Mouse (Mus musculus) gastrocnemius, adult 2 months (tissue): ENCODE measurements around the gene Phb. TPM values are rescaled to one million over a fixed set of nuclear protein-coding genes. Genes with fewer than 3 reads are reported as not detected.

Experiments
- DNase-seq: peaks from one replicate; pipeline ENCODE4 v3.0.0; 2022
- H3K27ac ChIP-seq: fragments of 200-600 bp; 2 replicates; pipeline ENCODE4 v1.8.1; 2022; ENCODE audit warnings: mild to moderate bottlenecking
- H3K4me3 ChIP-seq: fragments of 200-600 bp; 2 replicates; pipeline ENCODE4 v1.8.1; 2022; ENCODE audit warnings: mild to moderate bottlenecking, moderate library complexity
- CTCF ChIP-seq: fragments of 200-600 bp; IDR thresholded peaks from 2 replicates; pipeline ENCODE4 v1.8.1; 2022; ENCODE audit warnings: antibody characterized with exemption, mild to moderate bottlenecking, moderate library complexity
- intact Hi-C: fragments of 180-260 bp; cut with DNase I; formaldehyde crosslinking; loops from one replicate; pipeline ENCODE4 v1.15.1; 2025
- total RNA-seq, 2 experiments: library from RNA; stranded (reverse); gene quantifications; 2 replicates each; pipeline ENCODE4 v1.2.3; 2021

The Phb gene
- total RNA-seq, 2 experiments from 2014 or later: 162 to 201 TPM

DNA sequence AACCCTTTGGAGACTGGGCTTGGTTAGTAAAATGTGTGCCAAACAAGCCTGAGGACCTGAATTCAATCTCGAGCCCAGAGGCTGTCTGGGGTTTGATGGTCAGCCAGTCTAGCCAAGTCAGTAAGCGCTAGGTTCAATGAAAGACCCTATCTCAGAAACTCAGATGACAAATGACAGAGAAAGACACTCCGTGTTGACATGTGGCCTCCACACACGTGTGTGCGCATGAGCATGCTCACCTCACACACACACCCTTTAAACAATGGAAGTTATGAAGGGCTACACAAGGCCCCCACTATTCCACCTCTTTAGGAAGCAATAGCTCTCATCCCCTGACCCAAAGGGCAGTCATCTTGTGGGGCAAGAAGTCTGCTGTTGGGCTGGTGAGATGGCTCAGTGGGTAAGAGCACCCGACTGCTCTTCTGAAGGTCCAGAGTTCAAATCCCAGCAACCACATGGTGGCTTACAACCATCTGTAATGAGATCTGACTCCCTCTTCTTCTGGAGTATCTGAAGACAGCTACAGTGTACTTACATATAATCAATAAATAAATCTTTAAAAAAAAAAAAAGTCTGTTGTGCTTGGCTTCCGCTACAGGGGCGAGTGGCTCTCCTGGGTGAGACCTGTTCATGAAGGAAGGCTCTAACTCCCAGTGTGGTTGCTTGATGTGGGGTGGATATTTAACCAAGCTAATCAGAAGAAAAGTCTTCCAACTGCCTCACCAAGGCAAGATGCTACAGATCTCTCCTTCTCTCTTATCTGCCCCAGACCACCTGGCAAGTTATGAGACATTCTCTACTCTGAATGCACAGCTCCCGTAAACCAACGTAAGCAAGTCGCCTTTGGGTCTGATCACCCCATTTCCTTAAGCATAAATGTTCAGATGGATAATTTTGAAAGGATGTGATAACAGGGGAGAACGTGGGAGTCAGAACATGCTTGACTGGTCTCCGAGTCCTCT lies 34.3 kb downstream of the Phb start:
- Histone ChIP-seq H3K4me3 (no peak overlapping the region), H3K27ac (no peak overlapping the region)
- intact Hi-C loops: no loop called here
- no peak for TF ChIP-seq CTCF
- no peak for DNase-seq

DNA sequence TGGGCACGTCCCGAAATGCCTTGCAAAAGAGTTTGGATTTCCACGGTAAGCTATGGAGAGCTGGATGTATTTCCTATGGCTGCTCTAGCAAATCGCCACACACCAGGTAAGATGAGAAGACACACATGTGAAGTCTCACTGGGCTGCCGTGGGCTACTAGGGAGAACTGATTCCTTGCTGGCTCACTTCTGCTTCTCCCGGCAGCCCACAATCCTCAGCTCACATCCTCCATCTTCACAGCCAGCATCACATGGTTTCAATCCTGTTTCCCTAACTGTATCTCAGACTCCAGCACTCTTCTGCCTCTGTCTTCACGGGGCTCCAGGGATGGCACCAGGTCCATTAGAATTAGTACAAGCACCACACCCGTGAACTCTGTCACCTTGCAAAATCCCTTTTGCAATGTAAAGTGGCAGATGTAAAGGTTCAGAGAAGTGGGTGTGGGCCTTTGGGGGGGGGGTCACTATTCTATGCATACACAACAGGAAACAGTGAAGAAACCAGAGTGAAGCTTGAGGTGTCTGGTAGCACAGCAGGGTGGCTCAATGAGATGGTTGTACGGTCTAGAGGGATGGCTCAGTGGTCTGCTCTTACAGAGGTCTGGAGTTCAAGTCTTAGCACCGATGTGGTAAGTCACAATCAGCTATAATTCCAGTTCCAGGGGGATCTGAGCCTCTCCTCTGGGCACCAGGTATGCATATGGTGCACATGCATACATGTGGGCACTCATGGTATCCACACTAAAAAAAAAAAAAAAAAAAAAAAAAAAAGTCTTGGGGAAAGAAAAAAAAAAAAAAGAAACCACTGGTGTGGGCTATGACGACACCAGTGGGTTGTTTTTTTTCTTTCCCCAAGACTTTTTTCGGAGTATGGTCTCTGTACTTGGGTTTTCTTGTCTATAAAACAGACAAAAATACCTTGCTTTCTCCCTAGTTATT lies 37.5 kb downstream of the Phb start:
- H3K27ac ChIP-seq: no peak overlapping the region
- intact Hi-C loops: no loop called here
- H3K4me3 ChIP-seq: no peak overlapping the region
- no peak for TF ChIP-seq CTCF
- no peak for DNase-seq

DNA sequence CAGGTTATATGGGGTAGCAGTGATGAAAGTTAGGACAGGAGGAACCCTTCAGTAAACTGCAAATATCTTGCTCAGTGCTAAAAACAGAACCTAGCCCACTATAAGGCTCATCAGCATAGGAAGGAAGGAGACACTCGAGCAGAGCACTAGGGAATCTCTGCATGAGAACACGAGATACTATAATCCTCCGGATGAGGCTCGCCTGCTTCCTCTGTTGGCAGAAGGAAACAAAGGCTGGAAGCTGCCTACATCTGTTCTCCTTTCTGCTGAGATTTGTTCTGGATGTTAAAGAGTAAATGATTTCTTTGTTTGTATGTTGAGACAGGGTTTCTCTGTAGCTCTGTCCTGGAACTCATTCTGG lies 38.2 kb downstream of the Phb start:
- no peak overlapping the region for H3K27ac ChIP-seq
- intact Hi-C loops: no loop called here
- no peak for TF ChIP-seq CTCF

DNA sequence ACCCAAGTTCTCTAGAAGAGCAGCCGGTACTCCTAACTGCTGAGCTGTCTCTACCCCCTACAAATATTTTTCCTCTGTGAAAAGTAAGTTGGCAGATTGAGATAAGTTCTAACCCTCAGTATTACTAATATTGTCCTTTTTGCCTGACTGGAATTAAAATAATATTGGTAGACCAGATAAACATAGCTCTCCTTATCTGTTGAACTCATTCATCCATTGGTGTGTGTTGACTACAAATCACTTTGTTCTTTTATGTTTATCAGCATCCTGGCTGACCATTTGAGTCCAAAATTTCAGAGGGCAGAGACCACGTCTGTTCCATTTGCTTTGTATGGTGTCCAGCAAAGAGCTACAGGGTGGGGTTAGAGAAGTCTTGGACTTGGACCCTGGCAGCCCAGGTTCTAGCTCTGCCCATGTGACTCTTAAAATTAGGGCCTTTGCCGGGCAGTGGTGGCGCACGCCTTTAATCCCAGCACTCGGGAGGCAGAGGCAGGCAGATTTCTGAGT lies 42.8 kb downstream of the Phb start:
- no peak overlapping the region for H3K27ac ChIP-seq
- intact Hi-C loops: loop anchor here (2.0 kb wide), 1 partner anchor 19 kb away; no protein-coding TSS in a partner anchor
- TF ChIP-seq CTCF: no peak
- no peak for DNase-seq
- H3K4me3 ChIP-seq: no peak overlapping the region

More for the DNA sequence above, 38.2 kb downstream of the Phb start:
- no peak for DNase-seq
- no peak overlapping the region for H3K4me3 ChIP-seq

DNA sequence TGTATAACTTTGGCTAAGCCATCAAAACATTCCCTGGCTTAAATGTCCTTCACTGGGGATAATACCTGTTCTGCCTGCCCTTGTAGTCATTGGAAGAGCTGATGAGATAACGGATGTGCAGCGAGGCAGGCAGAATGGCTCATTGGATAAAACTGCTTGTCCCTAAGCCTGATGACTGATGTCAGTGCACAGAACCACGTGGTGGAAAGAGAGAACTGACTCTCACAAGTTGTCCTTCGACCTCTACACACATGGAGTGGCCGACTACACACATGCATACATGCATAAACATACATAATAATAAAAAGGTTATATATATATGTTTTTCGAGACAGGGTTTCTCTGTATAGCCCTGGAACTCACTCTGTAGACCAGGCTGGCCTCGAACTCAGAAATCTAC lies 43.7 kb downstream of the Phb start:
- no peak for TF ChIP-seq CTCF
- H3K4me3 ChIP-seq: no peak overlapping the region
- DNase-seq: no peak
- no peak overlapping the region for H3K27ac ChIP-seq
- intact Hi-C loops: loop anchor here (2.0 kb wide), 1 partner anchor 20 kb away; no protein-coding TSS in a partner anchor

DNA sequence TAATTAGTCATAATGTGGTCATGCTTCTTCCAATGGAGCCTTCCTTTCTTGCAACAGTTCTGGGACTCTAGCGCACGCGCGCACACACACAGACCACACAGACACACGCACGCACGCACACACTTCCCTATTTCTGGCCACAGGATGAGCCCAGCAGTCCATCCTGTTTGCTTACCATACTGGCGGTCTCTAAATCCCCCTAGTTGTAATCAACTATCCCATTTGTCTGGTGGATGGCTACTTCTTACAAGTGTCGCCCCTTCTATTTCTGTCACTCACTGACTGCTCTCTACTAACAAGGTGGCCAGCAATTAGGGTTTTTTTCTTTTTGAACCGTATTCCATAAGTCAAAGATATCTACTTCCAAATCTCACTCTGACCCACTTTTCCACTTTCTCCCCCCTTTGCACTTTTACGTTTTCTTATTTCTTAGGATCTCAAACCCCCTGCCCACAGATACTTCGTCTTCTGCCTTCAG lies 45.4 kb downstream of the Phb start:
- peak; percentile 38 for DNase-seq
- intact Hi-C loops: no loop called here

DNA sequence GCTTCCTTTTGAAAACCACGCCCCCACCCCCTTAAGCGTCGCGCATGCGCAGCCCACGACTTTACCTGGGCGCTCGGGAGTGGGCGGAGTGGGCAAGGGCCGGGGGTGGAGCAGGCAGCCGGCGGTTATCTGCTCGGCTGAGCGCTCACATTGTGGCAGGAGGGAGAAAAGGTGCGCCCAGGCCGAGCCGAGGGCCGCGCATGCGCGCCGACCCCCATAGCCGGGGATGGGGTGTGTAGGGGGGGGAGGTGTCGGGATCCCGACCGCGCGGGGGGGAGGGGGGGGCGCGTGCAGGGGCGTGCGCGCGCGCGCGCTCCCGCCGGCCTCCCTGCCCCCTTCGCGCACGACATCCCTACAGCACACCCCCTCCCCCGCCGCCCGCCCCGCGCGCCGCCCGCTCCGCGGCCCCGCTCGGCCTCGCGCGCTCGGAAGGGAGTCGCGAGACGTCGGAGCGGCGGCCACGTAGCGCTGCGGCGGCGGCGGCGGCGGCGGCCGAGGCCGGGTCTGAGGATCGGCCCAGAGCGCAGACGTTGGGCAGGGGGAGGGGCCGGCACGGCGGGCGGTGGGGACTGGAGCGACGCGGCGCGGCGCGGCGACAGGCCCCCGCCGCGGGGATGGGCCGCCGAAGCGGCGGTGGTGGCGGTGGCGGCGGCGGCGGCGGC lies 45.9 kb downstream of the Phb start, which contains the start of gene Zfp652:
Gene Zfp652, plus strand, starts transcription at position 111 of the 662 bp plus-strand sequence.
- TF ChIP-seq CTCF: no peak
- peak; percentile 89 for DNase-seq
- Histone ChIP-seq H3K27ac (peak within 1 kb of the TSS; percentile 94), H3K4me3 (peak within 1 kb of the TSS; percentile 84)
- intact Hi-C loops: no loop called here

More for the DNA sequence above, 45.4 kb downstream of the Phb start:
- no peak for TF ChIP-seq CTCF
- H3K4me3 ChIP-seq: peak overlapping the region; percentile 84
- H3K27ac ChIP-seq: peak overlapping the region; percentile 94

DNA sequence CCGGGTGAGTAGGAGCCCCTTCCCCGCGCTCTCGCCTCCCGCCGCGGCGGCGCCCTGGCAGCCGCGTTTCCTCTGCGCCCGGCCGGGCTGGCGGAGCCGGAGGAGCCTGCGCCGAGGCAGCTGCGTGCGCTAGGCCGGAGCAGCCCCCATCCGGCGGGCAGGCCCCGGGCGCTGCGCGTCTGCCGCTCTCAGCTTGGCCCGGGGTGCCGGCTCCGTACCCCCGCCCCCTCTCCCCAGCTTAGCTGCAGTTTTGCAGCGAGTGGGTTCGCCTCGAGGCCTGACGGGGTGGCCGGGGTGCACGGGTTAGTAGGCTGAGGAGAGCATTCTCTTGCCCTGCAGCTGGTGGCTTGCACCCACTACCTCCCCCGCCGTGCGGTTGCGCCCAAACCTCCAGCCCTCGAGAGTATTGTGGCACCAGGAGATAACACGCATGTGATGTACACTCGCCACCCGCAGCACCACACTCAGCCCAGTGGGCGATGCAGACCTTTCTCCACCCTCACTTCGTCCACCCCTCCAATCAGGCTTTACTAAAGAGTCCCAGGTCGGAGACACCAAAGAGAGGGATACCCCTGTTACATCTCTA lies 46.6 kb downstream of the Phb start:
- peak; percentile 72 for DNase-seq
- Histone ChIP-seq H3K4me3 (peak overlapping the region; percentile 84), H3K27ac (peak overlapping the region; percentile 94)
- intact Hi-C loops: no loop called here
- no peak for TF ChIP-seq CTCF

DNA sequence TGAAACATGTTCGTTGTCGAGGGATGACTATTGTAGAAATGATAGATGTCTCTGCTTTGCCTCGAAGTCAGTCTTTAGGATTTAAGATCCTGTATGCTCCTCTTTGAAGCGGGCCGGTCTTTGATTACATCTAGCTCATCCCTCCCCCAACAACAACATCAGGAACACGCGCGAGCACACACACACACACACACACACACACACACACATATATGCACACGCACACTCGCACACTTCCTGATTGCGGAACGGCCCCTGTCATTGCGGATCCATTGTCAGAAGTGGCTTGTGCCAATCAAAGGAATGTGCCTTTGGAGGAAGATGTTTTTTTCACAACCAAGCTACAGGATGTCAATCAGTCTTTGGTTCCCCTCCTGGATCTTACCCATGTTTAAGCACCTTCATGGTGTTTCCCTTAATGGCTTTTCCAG lies 47.1 kb downstream of the Phb start:
- H3K27ac ChIP-seq: peak overlapping the region; percentile 94
- DNase-seq: no peak
- H3K4me3 ChIP-seq: peak overlapping the region; percentile 84
- no peak for TF ChIP-seq CTCF
- intact Hi-C loops: no loop called here

DNA sequence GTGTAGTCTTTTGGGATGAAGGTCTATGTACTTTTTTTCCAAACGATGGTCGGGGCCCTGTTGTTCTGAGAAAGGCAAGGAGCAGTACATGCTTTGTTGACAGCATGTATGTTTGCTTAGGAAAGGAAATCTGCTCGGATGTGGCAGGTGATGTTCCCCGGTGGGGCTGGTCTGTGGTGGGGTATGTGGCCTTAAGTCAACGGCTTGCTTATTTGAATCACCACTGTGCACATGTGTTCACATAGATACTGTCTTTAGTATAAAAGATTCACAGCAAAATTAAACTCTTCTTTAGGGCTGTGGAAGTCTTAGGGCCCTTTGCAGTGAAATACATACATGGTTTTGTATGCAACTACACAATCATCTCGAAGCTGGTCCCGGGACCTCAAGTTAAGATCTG lies 47.7 kb downstream of the Phb start:
- TF ChIP-seq CTCF: no peak
- Histone ChIP-seq H3K27ac (peak overlapping the region; percentile 94; the same call in 1 of the 2 replicates), H3K4me3 (peak overlapping the region; percentile 84)
- intact Hi-C loops: no loop called here
- DNase-seq: no peak

DNA sequence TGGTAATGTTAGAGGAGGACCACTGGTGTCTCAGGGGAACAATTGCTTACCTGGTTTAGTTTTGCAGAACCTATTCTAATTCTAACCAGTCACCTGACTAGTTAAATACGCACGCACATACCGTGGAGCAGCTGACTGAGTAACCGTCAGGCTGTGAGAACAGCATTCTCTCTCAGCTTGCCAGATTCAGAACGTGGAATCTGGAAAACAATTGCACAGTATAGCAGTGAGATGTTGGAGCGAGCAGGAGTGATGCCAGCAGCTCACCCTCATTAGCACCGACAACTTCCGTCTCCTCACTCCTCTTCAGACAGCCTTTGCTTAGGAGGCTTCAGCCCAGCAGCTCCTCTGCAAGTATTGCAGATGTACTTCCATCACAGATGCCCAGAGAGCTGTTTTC lies 49.4 kb downstream of the Phb start:
- DNase-seq: no peak
- Histone ChIP-seq H3K4me3 (no peak overlapping the region), H3K27ac (no peak overlapping the region)
- intact Hi-C loops: no loop called here
- no peak for TF ChIP-seq CTCF
